In the genomic region with DNA sequence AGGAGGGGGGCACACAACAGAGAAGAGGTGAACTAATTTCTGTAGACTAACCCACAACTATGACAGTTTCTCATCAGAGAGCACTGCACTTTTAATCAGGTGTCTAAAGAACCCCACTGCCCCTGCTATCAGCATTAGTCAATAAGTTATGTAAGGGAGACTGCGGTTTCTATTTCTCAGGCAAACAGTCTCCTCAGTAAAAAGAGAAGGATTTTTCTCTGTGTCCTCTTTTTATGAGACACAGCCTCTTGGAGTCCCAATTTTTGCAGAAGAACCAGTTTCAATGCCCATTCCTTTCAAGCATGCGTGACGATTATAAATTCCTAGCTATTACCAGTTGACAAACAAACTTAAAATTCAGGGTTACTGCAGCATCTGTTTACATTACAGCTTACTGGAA, we compare ENCODE assay signal across 20 mouse cellular contexts. TPM values are rescaled to one million over a fixed set of nuclear protein-coding genes. Genes with fewer than 3 reads are reported as not detected.
A peak's percentile ranks its signal among the peaks of the same experiment; 100 is the strongest.
DNase-seq lines count a peak whose midpoint lies in the region; ATAC-seq and TF ChIP-seq lines count a peak whose summit lies in the region.
"Had no signal": no experiment of that assay in that cellular context is flagged by ENCODE, and none has a peak within 500 bp of the region (broad histone marks: within the 10 kb centered on the region; RNA-seq: fewer than 3 reads in every experiment).

No protein-coding gene starts in this region.

- H3K4me1 ChIP-seq in heart, embryonic 11.5 days (ENCODE audit: control insufficient read depth, insufficient read depth, low read length): no peaks in the 10 kb centered on the region
- no peaks in the 10 kb centered on the region for H3K4me1 ChIP-seq in heart, embryonic 10.5 days
- H3K4me1 ChIP-seq in ES-E14 (ENCODE audit: control insufficient read depth in 2 of 2, insufficient read depth in 2 of 2, low read length in 2 of 2, poor library complexity in 1 of 2): peaks cover 4 to 5% of the 10 kb centered on the region in 2 experiments; a peak in 3 of 4 replicates
- H3K4me1 ChIP-seq: embryonic facial prominence, embryonic 10.5 days; embryonic facial prominence, embryonic 12.5 days had no signal

- no peak for TF ChIP-seq CTCF in layer of hippocampus, adult 2 months (conservative IDR thresholded peaks at IDR 0.05)

- H3K27me3 ChIP-seq in heart, embryonic 11.5 days (ENCODE audit: control insufficient read depth, insufficient read depth, low read length): no peaks in the 10 kb centered on the region
- no peaks in the 10 kb centered on the region for H3K27me3 ChIP-seq in heart, embryonic 10.5 days (ENCODE audit: insufficient read depth, poor library complexity, severe bottlenecking)
- H3K27me3 ChIP-seq: embryonic facial prominence, embryonic 12.5 days; forebrain, embryonic 13.5 days had no signal

- 0 out of 2 replicates have a peak overlapping the region, but pooled peaks have one; percentile 15 for H3K27ac ChIP-seq in heart, embryonic 11.5 days (ENCODE audit: low read depth, low read length)
- no peak overlapping the region for H3K27ac ChIP-seq in heart, embryonic 10.5 days
- H3K27ac ChIP-seq in layer of hippocampus, adult 2 months: peak overlapping the region; percentile 33
- H3K27ac ChIP-seq in ES-E14 (ENCODE audit: insufficient read depth, low read depth, low read length, poor library complexity, severe bottlenecking): peak overlapping the region; percentile 12; the same call in 1 of the 2 replicates
- H3K27ac ChIP-seq: embryonic facial prominence, embryonic 10.5 days; embryonic facial prominence, embryonic 12.5 days; forebrain, embryonic 13.5 days had no signal

- in situ Hi-C loops in ES-E14 (cut with MboI; ENCODE audit: low sequenced_read_pairs in 2 of 2, unreplicated experiment in 2 of 2): no loop called here

- H3K36me3 ChIP-seq in heart, embryonic 11.5 days (ENCODE audit: control insufficient read depth, insufficient read depth, low read length): 0 out of 2 replicates have a peak, but pooled peaks cover 2% of the 10 kb centered on the region
- H3K36me3 ChIP-seq in heart, embryonic 10.5 days: peaks cover 30% of the 10 kb centered on the region; the same call in 1 of the 2 replicates
- peaks cover 12% of the 10 kb centered on the region for H3K36me3 ChIP-seq in ES-E14 (ENCODE audit: control insufficient read depth, insufficient read depth, low read length, poor library complexity, severe bottlenecking)

- 87% methylated on average over 3 of the region's 3 CpGs for WGBS in heart, embryonic 11.5 days (ENCODE audit: insufficient replicate concordance)
- 90% methylated on average over 3 of the region's 3 CpGs for WGBS in heart, embryonic 10.5 days

- H3K9me3 ChIP-seq in heart, embryonic 11.5 days (replicated peaks; ENCODE audit: control insufficient read depth, low read length): no peaks in the 10 kb centered on the region
- H3K9me3 ChIP-seq in heart, embryonic 10.5 days: no peaks in the 10 kb centered on the region
- no peaks in the 10 kb centered on the region for H3K9me3 ChIP-seq in ES-E14 (ENCODE audit: control insufficient read depth, insufficient read depth, low read depth, low read length)
- H3K9me3 ChIP-seq: embryonic facial prominence, embryonic 10.5 days; embryonic facial prominence, embryonic 12.5 days; forebrain, embryonic 13.5 days had no signal

- no peak overlapping the region for H3K9ac ChIP-seq in heart, embryonic 11.5 days (ENCODE audit: low read depth, low read length)
- no peak overlapping the region for H3K9ac ChIP-seq in ES-E14 (ENCODE audit: insufficient read depth, low read depth, low read length, poor library complexity, severe bottlenecking)
- H3K9ac ChIP-seq: embryonic facial prominence, embryonic 12.5 days; forebrain, embryonic 13.5 days; forebrain, postnatal 0 days had no signal

- no peak overlapping the region for H3K4me3 ChIP-seq in heart, embryonic 11.5 days (ENCODE audit: low read depth, low read length)
- no peak overlapping the region for H3K4me3 ChIP-seq in heart, embryonic 10.5 days
- no peak overlapping the region for H3K4me3 ChIP-seq in layer of hippocampus, adult 2 months
- no peak overlapping the region for H3K4me3 ChIP-seq in ES-E14 (ENCODE audit: insufficient read depth in 1 of 2, low read depth in 1 of 2, low read length in 2 of 2, poor library complexity in 1 of 2, severe bottlenecking in 1 of 2)
- H3K4me3 ChIP-seq: embryonic facial prominence, embryonic 10.5 days; embryonic facial prominence, embryonic 12.5 days; forebrain, embryonic 13.5 days had no signal

- H3K4me2 ChIP-seq in heart, embryonic 11.5 days: no peak overlapping the region
- H3K4me2 ChIP-seq: embryonic facial prominence, embryonic 12.5 days; forebrain, embryonic 13.5 days had no signal

- DNase-seq in frontal cortex, postnatal 10 days (ENCODE audit: low spot score in 2 of 2): no peak
- DNase-seq in heart, embryonic 10.5 days (ENCODE audit: low spot score): no peak
- DNase-seq in layer of hippocampus, adult 2 months (ENCODE audit: low spot score in 2 of 2): no peak
- DNase-seq in layer of hippocampus, adult 18-20 months (ENCODE audit: low spot score in 2 of 2): no peak
- no peak for DNase-seq in ES-E14 (ENCODE audit: low read depth, low spot score)
- DNase-seq in adipocyte (ENCODE audit: low spot score): no peak
- DNase-seq: adrenal gland, adult 8-10 months; adrenal gland, postnatal 14 days; adrenal gland, postnatal 36 days; cerebellum, adult 11-12 months; cerebellum, adult 2 months; cerebellum, adult 9-10 months; cerebellum, postnatal 10 days; cerebellum, postnatal 25 days; forebrain, postnatal 0 days had no signal

- ATAC-seq in frontal cortex, adult (ENCODE audit: low TSS enrichment): peak; percentile 55; the same call in 1 of the 2 replicates
- no peak for ATAC-seq in heart, embryonic 11.5 days (replicated peaks; ENCODE audit: insufficient number of reproducible peaks, low FRiP score, low TSS enrichment)
- ATAC-seq: forebrain, embryonic 13.5 days; forebrain, postnatal 0 days had no signal

TF ChIP-seq in ES-E14, 5 proteins besides CTCF, POLR2A, EP300 and RAD21:
- TF ChIP-seq ZC3H11A (IDR thresholded peaks at IDR 0.05; ENCODE audit: borderline replicate concordance, low read depth, low read length) (no peak), CHD2 (IDR thresholded peaks at IDR 0.05; ENCODE audit: low read depth, low read length) (no peak), ZNF384 (IDR thresholded peaks at IDR 0.05; ENCODE audit: low read depth, low read length) (no peak), MAFK (IDR thresholded peaks at IDR 0.05; ENCODE audit: insufficient read depth, low read depth, low read length) (no peak), HCFC1 (IDR thresholded peaks at IDR 0.05; ENCODE audit: borderline replicate concordance, insufficient read depth, low read length) (no peak)
TF ChIP-seq in ES-E14: peak in this region for 0.

RNA-seq across cellular contexts. Expression of gene Enah, which starts 59.4 kb away (rescaled TPM):
- polyA plus RNA-seq in heart, embryonic 11.5 days (2014; fragmentation: Nextera tagmentation; extraction: Ambion mirVana): 22.1 and 32.1 TPM in 2 replicates
- polyA plus RNA-seq in heart, embryonic 10.5 days (2016; fragmentation: Nextera tagmentation; extraction: Ambion mirVana): 19.5 and 24.5 TPM in 2 replicates
- 100 to 1,000 TPM; 192 to 203 TPM for total RNA-seq in layer of hippocampus, adult 2 months (2021)
- 100 to 1,000 TPM; 183 to 190 TPM for total RNA-seq in layer of hippocampus, adult 18-20 months (2021)
- total RNA-seq in ES-E14 (2012; rRNA removed): 331 and 469 TPM in 2 replicates
